Mouse (Mus musculus) lung, embryonic 14.5 days (tissue): Measurements from ENCODE around the gene Mier3. TPM values are rescaled to one million over a fixed set of nuclear protein-coding genes. Genes with fewer than 3 reads are reported as not detected.
A peak's percentile ranks its signal among the peaks of the same experiment; 100 is the strongest.

ENCODE experiments used
- ATAC-seq: fragments of 200-750 bp; cut with Nextera tagmentation; 2 replicates; pipeline ENCODE4 v1.8.0; 2017; ENCODE audit warnings: mild to moderate bottlenecking, moderate TSS enrichment, moderate library complexity; ENCODE audit not compliant: insufficient read depth
- DNase-seq: peaks from one replicate; pipeline ENCODE4 v3.0.0-alpha.2; 2015
- H3K27ac ChIP-seq: fragments of 300-500 bp; sonication (generic); 2 replicates; pipeline ENCODE4 v1.5.1; 2014; ENCODE audit warnings: low read depth, mild to moderate bottlenecking, moderate library complexity
- H3K27me3 ChIP-seq: fragments of 300-500 bp; sonication (generic); 2 replicates; pipeline ENCODE4 v1.6.1; 2014; ENCODE audit warnings: low read length, control low read depth; ENCODE audit not compliant: insufficient read depth
- H3K36me3 ChIP-seq: fragments of 300-500 bp; sonication (generic); 2 replicates; pipeline ENCODE4 v1.6.1; 2014; ENCODE audit warnings: control low read depth; ENCODE audit not compliant: insufficient read depth
- H3K4me1 ChIP-seq: fragments of 300-500 bp; sonication (generic); 2 replicates; pipeline ENCODE4 v1.6.1; 2014; ENCODE audit warnings: antibody characterized with exemption, control low read depth; ENCODE audit not compliant: insufficient read depth
- H3K4me2 ChIP-seq: fragments of 300-500 bp; sonication (generic); 2 replicates; pipeline ENCODE4 v1.6.1; 2014; ENCODE audit warnings: mild to moderate bottlenecking
- H3K4me3 ChIP-seq: fragments of 300-500 bp; sonication (generic); 2 replicates; pipeline ENCODE4 v1.5.1; 2014; ENCODE audit warnings: low read depth, low read length
- H3K9ac ChIP-seq: fragments of 300-500 bp; sonication (generic); 2 replicates; pipeline ENCODE4 v1.6.1; 2014
- H3K9me3 ChIP-seq: fragments of 300-500 bp; sonication (generic); 2 replicates; pipeline ENCODE4 v1.6.1; 2016; ENCODE audit warnings: low read depth, low read length, control low read depth
- CTCF ChIP-seq: IDR thresholded peaks from 2 replicates; pipeline ENCODE4 v1.5.1; 2016; ENCODE audit warnings: antibody characterized with exemption, low read depth
- WGBS: fragments of 180-500 bp; shearing (Covaris S2); extraction: QIAGEN DNeasy Blood & Tissue Kit; methylation state at CpG from one replicate; pipeline ENCODE4 v1.1.7; 2014; 5-methylcytosine and 5-hydroxymethylcytosine counted together
- polyA plus RNA-seq: library from polyadenylated mRNA; unstranded; fragments of >200 nt; fragmentation: Nextera tagmentation; extraction: Ambion mirVana; gene quantifications from 2 replicates; pipeline ENCODE4 v1.2.1, GENCODE M21; 2014

The Mier3 gene
- polyA plus RNA-seq, 1 experiment from 2014 or later = 27.8 TPM

- Histone ChIP-seq H3K4me1 (no peaks in the 10 kb centered on the region), H3K27ac (no peak overlapping the region), H3K4me2 (no peak overlapping the region), H3K4me3 (no peak overlapping the region), H3K27me3 (no peaks in the 10 kb centered on the region), H3K9me3 (peaks cover 4% of the 10 kb centered on the region; the same call in 1 of the 2 replicates), H3K9ac (no peak overlapping the region), H3K36me3 (peaks cover under 1% of the 10 kb centered on the region; the same call in 1 of the 2 replicates)
- ATAC-seq (no peak), DNase-seq (no peak)
- no peak for TF ChIP-seq CTCF
- 80% methylated on average over 7 of the region's 7 CpGs for WGBS
These were observed 60.6 kb downstream of the Mier3 start for GRCm38 (mm10) chr13:111741204-111741990.

- ATAC-seq = no peak
- H3K4me2 ChIP-seq = no peak overlapping the region
- no peaks in the 10 kb centered on the region for H3K27me3 ChIP-seq
- no peak overlapping the region for H3K4me3 ChIP-seq
- DNase-seq = peak; percentile 95
- H3K9ac ChIP-seq = no peak overlapping the region
- whole genome bisulfite sequencing = 57% methylated on average over 6 of the region's 6 CpGs
- no peak overlapping the region for H3K27ac ChIP-seq
- no peaks in the 10 kb centered on the region for H3K4me1 ChIP-seq
- peaks cover 6% of the 10 kb centered on the region for H3K36me3 ChIP-seq
- peaks cover 4% of the 10 kb centered on the region; the same call in 1 of the 2 replicates for H3K9me3 ChIP-seq
- TF ChIP-seq CTCF = peak; percentile 76
These were observed 61.3 kb downstream of the Mier3 start for GRCm38 (mm10) chr13:111741991-111742615.

GRCm38 (mm10) chr13:111744233-111745000, 63.6 kb downstream of the Mier3 start:
- no peaks in the 10 kb centered on the region for H3K27me3 ChIP-seq
- no peak for TF ChIP-seq CTCF
- WGBS = 67% methylated on average over 6 of the region's 6 CpGs

DNA sequence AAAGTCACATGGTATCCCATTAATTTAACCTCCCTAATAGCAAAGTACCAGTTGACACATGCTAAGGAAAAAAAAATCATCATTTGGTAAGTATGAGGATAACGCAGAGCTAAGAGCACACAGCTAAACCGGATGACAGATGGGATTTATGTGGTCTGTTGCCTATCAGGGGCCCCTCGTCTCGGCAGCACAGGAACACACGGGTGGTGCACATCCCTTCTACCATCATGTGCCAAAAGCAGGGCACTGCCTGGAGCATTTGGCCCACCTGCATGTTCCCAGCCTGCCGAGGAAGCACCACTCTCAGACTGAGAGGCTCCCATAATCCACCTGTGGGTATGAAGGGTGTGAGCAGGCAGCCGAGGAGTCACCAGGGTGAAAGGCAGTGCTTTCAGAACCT, 64.4 kb downstream of the Mier3 start:
- H3K4me2 ChIP-seq = no peak overlapping the region
- H3K27me3 ChIP-seq = no peaks in the 10 kb centered on the region
- no peak overlapping the region for H3K27ac ChIP-seq
- WGBS = 59% methylated on average over 7 of the region's 7 CpGs
- H3K9ac ChIP-seq = no peak overlapping the region
- peak; percentile 23; the same call in 1 of the 2 replicates for ATAC-seq
- no peaks in the 10 kb centered on the region for H3K9me3 ChIP-seq
- DNase-seq = no peak
- TF ChIP-seq CTCF = no peak
- H3K4me1 ChIP-seq = no peaks in the 10 kb centered on the region
- no peak overlapping the region for H3K4me3 ChIP-seq
- H3K36me3 ChIP-seq = peaks cover 33% of the 10 kb centered on the region

More at GRCm38 (mm10) chr13:111744233-111745000, 63.6 kb downstream of the Mier3 start:
- Histone ChIP-seq H3K27ac (no peak overlapping the region), H3K4me3 (no peak overlapping the region), H3K9ac (no peak overlapping the region), H3K36me3 (peaks cover 25% of the 10 kb centered on the region), H3K4me1 (no peaks in the 10 kb centered on the region), H3K9me3 (no peaks in the 10 kb centered on the region), H3K4me2 (no peak overlapping the region)
- ATAC-seq (peak; percentile 71), DNase-seq (no peak)

DNA sequence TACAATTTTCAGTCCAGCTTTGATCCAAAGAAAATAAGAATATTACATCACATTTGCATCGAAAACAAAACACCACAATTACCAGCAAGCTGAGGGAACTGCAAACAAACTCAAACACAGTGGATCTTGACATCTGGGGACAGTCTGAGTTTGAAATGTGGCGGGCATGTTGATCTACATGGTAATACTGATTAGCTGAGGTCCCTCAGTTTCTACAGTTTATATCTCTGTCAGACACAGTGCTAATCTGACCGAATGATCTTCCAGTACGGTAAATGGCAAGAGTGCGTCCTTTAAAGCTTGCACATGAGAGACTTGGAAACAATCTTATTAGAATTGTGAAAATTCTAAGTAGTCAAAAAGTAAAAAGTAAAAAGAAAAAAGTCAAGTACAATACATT, 66.1 kb downstream of the Mier3 start:
- Histone ChIP-seq H3K4me2 (no peak overlapping the region), H3K4me1 (no peaks in the 10 kb centered on the region), H3K9ac (no peak overlapping the region), H3K27ac (no peak overlapping the region), H3K27me3 (no peaks in the 10 kb centered on the region), H3K36me3 (peaks cover 49% of the 10 kb centered on the region), H3K9me3 (no peaks in the 10 kb centered on the region), H3K4me3 (no peak overlapping the region)
- no peak for TF ChIP-seq CTCF
- ATAC-seq (no peak), DNase-seq (no peak)
- WGBS = 89% methylated on average over 5 of the region's 5 CpGs

DNA sequence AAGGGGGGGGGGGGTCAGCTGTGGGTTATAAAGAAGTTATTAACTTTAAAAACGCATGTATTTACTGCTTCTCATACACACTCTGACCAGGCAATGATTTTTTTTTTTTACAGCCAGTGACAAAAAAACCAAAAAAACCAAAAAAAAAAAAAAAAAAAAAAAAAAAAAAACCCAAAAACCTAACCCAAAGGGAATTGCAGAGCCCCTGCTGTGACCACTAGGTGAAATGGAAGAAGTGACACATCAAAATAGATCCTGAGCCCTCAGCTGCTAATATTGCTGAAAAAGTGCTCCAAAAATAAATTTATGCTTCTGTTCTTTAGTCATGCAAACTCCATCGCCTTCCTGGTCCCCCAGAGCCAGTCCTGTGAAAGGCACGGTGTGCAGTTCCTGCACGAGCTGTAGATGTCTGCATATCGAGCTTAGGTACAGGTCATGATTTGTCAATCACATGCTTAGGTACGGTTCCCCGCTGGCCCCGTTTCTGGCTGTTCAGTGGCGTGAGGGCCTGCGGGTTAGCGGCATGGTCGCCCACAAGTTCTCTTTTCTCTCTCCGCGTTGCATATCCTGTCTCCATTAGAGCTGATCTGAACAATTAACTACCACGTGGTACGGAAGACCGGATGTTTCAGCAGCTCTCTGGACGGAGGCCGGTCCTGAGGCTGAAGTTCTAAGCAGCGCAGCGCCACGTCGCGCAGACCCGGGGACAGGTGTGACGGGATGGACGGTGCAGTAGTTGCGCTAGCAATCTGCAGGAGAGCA, 67.7 kb downstream of the Mier3 start:
- H3K36me3 ChIP-seq = peaks cover 64% of the 10 kb centered on the region
- ATAC-seq = no peak
- WGBS = 92% methylated on average over 28 of the region's 28 CpGs

More for the DNA sequence above, 67.7 kb downstream of the Mier3 start:
- Histone ChIP-seq H3K9me3 (no peaks in the 10 kb centered on the region), H3K9ac (no peak overlapping the region), H3K27ac (no peak overlapping the region), H3K4me3 (no peak overlapping the region), H3K27me3 (no peaks in the 10 kb centered on the region), H3K4me2 (no peak overlapping the region), H3K4me1 (no peaks in the 10 kb centered on the region)
- TF ChIP-seq CTCF = no peak
- DNase-seq = no peak
